Mouse (Mus musculus) embryonic facial prominence, embryonic 13.5 days (tissue): ENCODE data around the gene Eif4b. TPM values are rescaled to one million over a fixed set of nuclear protein-coding genes. Genes with fewer than 3 reads are reported as not detected.

Source experiments
- ATAC-seq: fragments of 200-750 bp; cut with Nextera tagmentation; 2 replicates; pipeline ENCODE4 v1.8.0; 2017; ENCODE audit warnings: low read depth; ENCODE audit not compliant: insufficient number of reproducible peaks, insufficient read depth, low FRiP score, low TSS enrichment
- H3K27ac ChIP-seq: fragments of 300-500 bp; sonication (generic); 2 replicates; pipeline ENCODE4 v1.5.1; 2015; ENCODE audit warnings: moderate library complexity, mild to moderate bottlenecking, inconsistent platforms
- H3K27me3 ChIP-seq: fragments of 300-500 bp; sonication (generic); 2 replicates; pipeline ENCODE4 v1.6.1; 2015; ENCODE audit warnings: mild to moderate bottlenecking, inconsistent platforms
- H3K36me3 ChIP-seq: fragments of 300-500 bp; sonication (generic); 2 replicates; pipeline ENCODE4 v1.6.1; 2015; ENCODE audit warnings: mild to moderate bottlenecking, inconsistent platforms
- H3K4me1 ChIP-seq: fragments of 300-500 bp; sonication (generic); 2 replicates; pipeline ENCODE4 v1.6.1; 2015; ENCODE audit warnings: inconsistent platforms
- H3K4me2 ChIP-seq: fragments of 300-500 bp; sonication (generic); 2 replicates; pipeline ENCODE4 v1.6.1; 2015; ENCODE audit warnings: moderate library complexity, mild to moderate bottlenecking, inconsistent platforms
- H3K4me3 ChIP-seq: fragments of 300-500 bp; sonication (generic); 2 replicates; pipeline ENCODE4 v1.5.1; 2015; ENCODE audit warnings: mild to moderate bottlenecking, inconsistent platforms
- H3K9ac ChIP-seq: fragments of 300-500 bp; sonication (generic); 2 replicates; pipeline ENCODE4 v1.6.1; 2015; ENCODE audit warnings: mild to moderate bottlenecking, inconsistent platforms
- H3K9me3 ChIP-seq: fragments of 300-500 bp; sonication (generic); 2 replicates; pipeline ENCODE4 v1.6.1; 2016; ENCODE audit warnings: inconsistent platforms
- WGBS: fragments of 180-500 bp; shearing (Covaris S2); methylation state at CpG from one replicate; pipeline ENCODE4 v1.1.7; 2015; ENCODE audit warnings: mixed read lengths; 5-methylcytosine and 5-hydroxymethylcytosine counted together
- polyA plus RNA-seq: library from polyadenylated mRNA; unstranded; fragments of >200 nt; fragmentation: Nextera tagmentation; extraction: Ambion mirVana; gene quantifications from 2 replicates; pipeline ENCODE4 v1.2.1, GENCODE M21; 2015

Gene Eif4b
- polyA plus RNA-seq, 1 experiment from 2014 or later, result 120 TPM

- Histone ChIP-seq H3K4me3 (peak overlapping the region; percentile 83; the same call in 1 of the 2 replicates), H3K9ac (no peak overlapping the region), H3K27ac (peak overlapping the region; percentile 72; the same call in 1 of the 2 replicates), H3K4me1 (peaks cover 14% of the 10 kb centered on the region), H3K27me3 (no peaks in the 10 kb centered on the region), H3K36me3 (peaks cover 37% of the 10 kb centered on the region), H3K4me2 (peak overlapping the region; percentile 83), H3K9me3 (no peaks in the 10 kb centered on the region)
- no peak for ATAC-seq
- WGBS, result 80% methylated on average over 2 of the region's 2 CpGs
These were observed 61.1 kb downstream of the Eif4b start for GRCm38 (mm10) chr15:102134709-102135108.

- Histone ChIP-seq H3K9ac (peak overlapping the region; percentile 83), H3K4me1 (peaks cover 14% of the 10 kb centered on the region), H3K9me3 (no peaks in the 10 kb centered on the region), H3K4me2 (peak overlapping the region; percentile 83), H3K27ac (peak overlapping the region; percentile 72), H3K36me3 (peaks cover 28% of the 10 kb centered on the region), H3K4me3 (peak overlapping the region; percentile 83), H3K27me3 (no peaks in the 10 kb centered on the region)
- peak; percentile 76 for ATAC-seq
- WGBS, result 2% methylated on average over 35 of the region's 35 CpGs
These were observed 62.1 kb downstream of the Eif4b start for GRCm38 (mm10) chr15:102135522-102136128.

- peak; percentile 99 for ATAC-seq
- H3K27me3 ChIP-seq, result no peaks in the 10 kb centered on the region
- WGBS, result under 1% methylated on average over 50 of the region's 50 CpGs
- peak within 1 kb of the TSS; percentile 72 for H3K27ac ChIP-seq
- H3K9me3 ChIP-seq, result no peaks in the 10 kb centered on the region
- H3K4me3 ChIP-seq, result peak within 1 kb of the TSS; percentile 83
- H3K4me1 ChIP-seq, result peaks cover 14% of the 10 kb centered on the region
- H3K9ac ChIP-seq, result peak within 1 kb of the TSS; percentile 83
- H3K4me2 ChIP-seq, result peak within 1 kb of the TSS; percentile 83
- H3K36me3 ChIP-seq, result peaks cover 22% of the 10 kb centered on the region
These were observed 62.7 kb downstream of the Eif4b start, which contains the start of gene Spryd3 for GRCm38 (mm10) chr15:102136129-102136758. Gene Spryd3, minus strand, starts transcription at chr15:102136234.

GRCm38 (mm10) chr15:102141120-102141519, 67.5 kb downstream of the Eif4b start:
- H3K4me1 ChIP-seq, result peaks cover 26% of the 10 kb centered on the region
- no peak for ATAC-seq
- H3K9ac ChIP-seq, result no peak overlapping the region
- 92% methylated on average over 5 of the region's 5 CpGs for WGBS
- H3K27me3 ChIP-seq, result peaks cover 36% of the 10 kb centered on the region
- no peak overlapping the region for H3K4me2 ChIP-seq
- no peak overlapping the region for H3K4me3 ChIP-seq
- no peak overlapping the region for H3K27ac ChIP-seq
- H3K9me3 ChIP-seq, result no peaks in the 10 kb centered on the region
- no peaks in the 10 kb centered on the region for H3K36me3 ChIP-seq

- H3K9ac ChIP-seq, result no peak overlapping the region
- no peak overlapping the region for H3K4me2 ChIP-seq
- H3K9me3 ChIP-seq, result no peaks in the 10 kb centered on the region
- no peak for ATAC-seq
- H3K36me3 ChIP-seq, result no peaks in the 10 kb centered on the region
- H3K27me3 ChIP-seq, result peaks cover 38% of the 10 kb centered on the region
- WGBS, result 45% methylated on average over 23 of the region's 23 CpGs
- H3K27ac ChIP-seq, result no peak overlapping the region
- H3K4me1 ChIP-seq, result peaks cover 30% of the 10 kb centered on the region
- H3K4me3 ChIP-seq, result no peak overlapping the region
These were observed 69.6 kb downstream of the Eif4b start for GRCm38 (mm10) chr15:102142914-102143912.

GRCm38 (mm10) chr15:102144274-102144711, 70.7 kb downstream of the Eif4b start, which contains the start of gene Igfbp6:
Gene Igfbp6, plus strand, starts transcription at chr15:102144362.
- H3K4me1 ChIP-seq, result peaks cover 30% of the 10 kb centered on the region
- WGBS, result 3% methylated on average over 22 of the region's 22 CpGs
- H3K9me3 ChIP-seq, result no peaks in the 10 kb centered on the region
- H3K27me3 ChIP-seq, result peaks cover 38% of the 10 kb centered on the region
- ATAC-seq, result no peak
- H3K36me3 ChIP-seq, result no peaks in the 10 kb centered on the region
- H3K4me2 ChIP-seq, result peak within 1 kb of the TSS; percentile 55
- peak within 1 kb of the TSS; percentile 27 for H3K4me3 ChIP-seq
- H3K9ac ChIP-seq, result peak within 1 kb of the TSS; percentile 64
- H3K27ac ChIP-seq, result no peak within 1 kb of the TSS

GRCm38 (mm10) chr15:102144726-102145125, 71.2 kb downstream of the Eif4b start:
- H3K4me3 ChIP-seq, result peak overlapping the region; percentile 27
- peak overlapping the region; percentile 64 for H3K9ac ChIP-seq
- peak overlapping the region; percentile 55 for H3K4me2 ChIP-seq
- peaks cover 30% of the 10 kb centered on the region for H3K4me1 ChIP-seq
- no peak for ATAC-seq
- no peaks in the 10 kb centered on the region for H3K36me3 ChIP-seq
- WGBS, result 15% methylated on average over 19 of the region's 19 CpGs
- H3K27ac ChIP-seq, result no peak overlapping the region
- peaks cover 38% of the 10 kb centered on the region for H3K27me3 ChIP-seq
- H3K9me3 ChIP-seq, result no peaks in the 10 kb centered on the region

GRCm38 (mm10) chr15:102145330-102145729, 71.8 kb downstream of the Eif4b start:
- H3K4me1 ChIP-seq, result peaks cover 32% of the 10 kb centered on the region
- WGBS, result 87% methylated on average over 10 of the region's 10 CpGs

GRCm38 (mm10) chr15:102146089-102146488, 72.5 kb downstream of the Eif4b start:
- Histone ChIP-seq H3K9ac (no peak overlapping the region), H3K9me3 (no peaks in the 10 kb centered on the region), H3K27me3 (peaks cover 38% of the 10 kb centered on the region), H3K4me3 (no peak overlapping the region), H3K27ac (no peak overlapping the region), H3K36me3 (no peaks in the 10 kb centered on the region), H3K4me1 (peaks cover 39% of the 10 kb centered on the region), H3K4me2 (no peak overlapping the region)
- no peak for ATAC-seq
- 89% methylated on average over 5 of the region's 5 CpGs for WGBS

More at GRCm38 (mm10) chr15:102145330-102145729, 71.8 kb downstream of the Eif4b start:
- Histone ChIP-seq H3K36me3 (no peaks in the 10 kb centered on the region), H3K27me3 (peaks cover 38% of the 10 kb centered on the region), H3K4me2 (no peak overlapping the region), H3K9me3 (no peaks in the 10 kb centered on the region), H3K27ac (no peak overlapping the region), H3K4me3 (no peak overlapping the region), H3K9ac (0 out of 2 replicates have a peak overlapping the region, but pooled peaks have one; percentile 64)
- ATAC-seq, result no peak
